9 mouse cellular contexts compared by ENCODE assay signal in the genomic region with DNA sequence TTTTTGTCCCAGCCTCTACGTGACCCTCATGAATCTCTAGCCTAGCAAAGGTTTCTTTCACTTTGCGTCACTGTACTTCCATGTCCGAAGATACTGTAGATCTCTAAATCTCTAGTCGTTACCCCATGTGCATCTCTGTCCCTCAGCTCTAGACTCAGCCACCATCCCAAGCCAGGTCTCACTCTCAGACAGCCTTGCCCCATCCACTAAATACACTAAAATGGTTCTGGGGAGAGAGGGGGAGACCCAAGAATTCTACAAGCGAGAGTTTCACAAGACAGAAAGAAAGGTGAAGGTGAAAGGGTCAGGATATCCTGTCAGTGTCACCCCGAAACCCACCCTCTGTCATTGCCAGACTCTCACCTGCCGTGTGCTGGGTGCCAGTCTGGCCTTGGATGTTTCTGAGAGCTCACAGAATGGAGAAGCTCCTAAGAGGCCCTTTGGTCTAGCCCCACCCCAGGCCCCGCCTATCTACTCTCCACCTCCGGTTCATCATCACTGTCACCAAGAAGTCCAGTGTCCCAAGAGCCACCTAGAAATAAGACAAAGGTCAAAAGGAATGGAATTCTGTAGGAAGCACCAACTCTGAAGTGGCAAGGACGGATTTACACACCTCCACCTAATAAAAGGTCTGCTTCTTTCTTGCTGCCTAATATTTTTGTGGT. TPM values are rescaled to one million over a fixed set of nuclear protein-coding genes. Genes with fewer than 3 reads are reported as not detected.
DNase-seq lines count a peak whose midpoint lies in the region; ATAC-seq lines count a peak whose summit lies in the region.
"Had no signal": no experiment of that assay in that cellular context is flagged by ENCODE, and none has a peak within 500 bp of the region (broad histone marks: within the 10 kb centered on the region; RNA-seq: fewer than 3 reads in every experiment).

Tnfaip8l2 (minus strand) TSS at position 409 of the 665 bp plus-strand sequence.

- H3K27ac ChIP-seq in embryonic facial prominence, embryonic 10.5 days (replicated peaks) = no peak within 1 kb of the TSS
- H3K27ac ChIP-seq: hindbrain, embryonic 14.5 days had no signal

- no peak within 1 kb of the TSS for H3K4me3 ChIP-seq in embryonic facial prominence, embryonic 10.5 days

- peaks cover 31% of the 10 kb centered on the region for H3K36me3 ChIP-seq in embryonic facial prominence, embryonic 10.5 days (replicated peaks)

- 71% methylated on average over 10 of the region's 10 CpGs for WGBS in large intestine, adult 2 months
- WGBS in embryonic facial prominence, embryonic 10.5 days = 89% methylated on average over 10 of the region's 10 CpGs

- peaks cover 4% of the 10 kb centered on the region; the same call in 1 of the 2 replicates for H3K4me1 ChIP-seq in embryonic facial prominence, embryonic 10.5 days

- H3K9me3 ChIP-seq in embryonic facial prominence, embryonic 10.5 days = no peaks in the 10 kb centered on the region

- ATAC-seq in monocyte, adult 5-6 weeks (replicated peaks; ENCODE audit: insufficient number of reproducible peaks, low FRiP score, low TSS enrichment, poor library complexity, severe bottlenecking) = peak; percentile 51

- peak; percentile 78 to 82 for DNase-seq in B cell, adult 2 months
- DNase-seq in CD4-positive, CD25-positive, alpha-beta regulatory T cell, adult 2 months (ENCODE audit: low read depth, low spot score) = peak; percentile 73
- no peak for DNase-seq in large intestine, adult 2 months (ENCODE audit: low read depth, low spot score)
- DNase-seq in cerebellum, adult 9-11 months = no peak
- no peak for DNase-seq in embryonic facial prominence, embryonic 10.5 days (ENCODE audit: low spot score)
- no peak for DNase-seq in gastrocnemius, adult 8-10 months (ENCODE audit: low spot score in 2 of 2)
- DNase-seq in yolk sac, embryonic 10.5 days (ENCODE audit: low spot score) = no peak

- no peaks in the 10 kb centered on the region for H3K27me3 ChIP-seq in embryonic facial prominence, embryonic 10.5 days (replicated peaks; ENCODE audit: low read depth, poor library complexity, severe bottlenecking)

RNA-seq across cellular contexts. Expression of gene Tnfaip8l2, which starts in this region (rescaled TPM):
- polyA plus RNA-seq in large intestine, adult 2 months (2012; rRNA removed) = 30.8 and 46.2 TPM in 2 replicates
- 63.2 to 73.9 TPM (median 73.1 TPM) in 3 replicates for total RNA-seq in monocyte, adult 5-6 weeks (2017)
- polyA plus RNA-seq in embryonic facial prominence, embryonic 10.5 days (2016; fragmentation: Nextera tagmentation; extraction: Ambion mirVana) = 0.98 and 2.8 TPM in 2 replicates
- under 1 TPM; 0.25 to 0.35 (median 0.29) TPM for total RNA-seq in gastrocnemius, adult 8-10 months (2022)

Comparison
In these comparisons a context has a peak if more than half of its experiments do, and no peak if none do; other contexts are left out.
1. RNA of gene Tnfaip8l2 (total RNA-seq): 63.2 to 73.9 TPM in monocyte, adult 5-6 weeks; 0.25 to 0.35 TPM in gastrocnemius, adult 8-10 months; every median in the first group is over 10 times any median in the second.
2. DNase-seq: peak in B cell, adult 2 months (2 of 2) and CD4-positive, CD25-positive, alpha-beta regulatory T cell, adult 2 months (single experiment); none in large intestine, adult 2 months (single experiment), cerebellum, adult 9-11 months (single experiment), embryonic facial prominence, embryonic 10.5 days (single experiment), gastrocnemius, adult 8-10 months (0 of 2) and yolk sac, embryonic 10.5 days (single experiment).